Mouse (Mus musculus) forebrain, embryonic 10.5 days (tissue): ENCODE measurements around the gene Ifnlr1. TPM values are rescaled to one million over a fixed set of nuclear protein-coding genes. Genes with fewer than 3 reads are reported as not detected.
A peak's percentile ranks its signal among the peaks of the same experiment; 100 is the strongest.
"Not testable (repeated sequence)": the region's sequence is repeated elsewhere in the genome, so short reads cannot be mapped to it uniquely, and the experiment has no call there.

Experiments used
- DNase-seq: peaks from one replicate; pipeline ENCODE4 v3.0.0-alpha.2; 2017; ENCODE audit warnings: low spot score; ENCODE audit errors: extremely low spot score
- H3K27ac ChIP-seq: fragments of 300-500 bp; sonication (generic); 2 replicates; pipeline ENCODE4 v1.5.1; 2016; ENCODE audit warnings: mild to moderate bottlenecking
- H3K27me3 ChIP-seq: fragments of 300-500 bp; sonication (generic); 2 replicates; pipeline ENCODE4 v1.6.1; 2016; ENCODE audit warnings: mild to moderate bottlenecking; ENCODE audit not compliant: poor library complexity, severe bottlenecking
- H3K36me3 ChIP-seq: fragments of 300-500 bp; sonication (generic); replicated peaks from 2 replicates; pipeline ENCODE4 v1.6.1; 2016; ENCODE audit warnings: mild to moderate bottlenecking, moderate library complexity
- H3K4me1 ChIP-seq: fragments of 300-500 bp; sonication (generic); 2 replicates; pipeline ENCODE4 v1.6.1; 2016
- H3K4me3 ChIP-seq: fragments of 300-500 bp; sonication (generic); 2 replicates; pipeline ENCODE4 v1.5.1; 2016; ENCODE audit warnings: mild to moderate bottlenecking, moderate library complexity
- H3K9me3 ChIP-seq: fragments of 300-500 bp; sonication (generic); 2 replicates; pipeline ENCODE4 v1.6.1; 2016; ENCODE audit warnings: mild to moderate bottlenecking, moderate library complexity
- WGBS: fragments of 180-500 bp; shearing (Covaris S2); methylation state at CpG from one replicate; pipeline ENCODE4 v1.1.7; 2016; 5-methylcytosine and 5-hydroxymethylcytosine counted together
- polyA plus RNA-seq: library from polyadenylated mRNA; unstranded; fragments of >200 nt; fragmentation: Nextera tagmentation; extraction: Ambion mirVana; gene quantifications from 2 replicates; pipeline ENCODE4 v1.2.1, GENCODE M21; 2016

Gene Ifnlr1
- polyA plus RNA-seq, result 0.37 and 0.61 TPM in 2 replicates

DNA sequence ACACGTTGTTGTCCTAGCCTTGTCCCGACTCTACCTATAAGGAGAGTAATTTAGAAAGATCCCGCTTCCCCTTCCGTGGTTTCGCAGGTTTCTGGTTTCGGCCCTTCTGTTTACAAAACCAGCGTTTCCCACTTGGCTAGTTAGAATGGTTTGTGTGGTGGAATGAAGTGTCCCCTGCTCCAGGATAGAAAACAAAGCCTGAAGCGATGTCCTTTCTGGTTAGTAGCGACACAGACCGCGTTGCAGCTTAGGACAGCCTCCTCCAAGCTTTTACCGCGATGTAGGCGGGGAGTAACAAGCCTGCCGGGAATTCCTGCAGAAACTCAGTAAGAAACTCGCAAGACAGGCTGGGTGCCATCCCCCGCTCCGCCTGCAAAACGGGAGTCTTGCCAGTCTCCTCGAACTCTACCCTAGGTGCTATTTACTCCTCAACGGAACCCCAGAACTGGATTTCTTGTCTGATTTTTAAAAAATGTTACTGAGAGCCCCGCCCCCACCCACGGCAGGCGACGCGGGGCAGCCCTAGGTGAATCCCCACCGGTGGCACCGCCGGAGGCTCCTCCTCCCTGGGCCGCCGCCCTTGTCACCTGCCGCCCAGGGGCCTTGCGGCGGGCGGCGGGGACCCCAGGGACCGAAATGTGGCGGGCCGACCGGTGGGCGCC lies at the start of gene Ifnlr1:
Gene Ifnlr1, plus strand, starts transcription at position 382 of the 662 bp plus-strand sequence.
- H3K27me3 ChIP-seq, result peaks cover 65% of the 10 kb centered on the region
- DNase-seq, result peak; percentile 52
- H3K36me3 ChIP-seq, result no peaks in the 10 kb centered on the region
- under 1% methylated on average over 41 of the region's 41 CpGs for WGBS
- peak within 1 kb of the TSS; percentile 76 for H3K4me3 ChIP-seq
- peak within 1 kb of the TSS; percentile 81 for H3K27ac ChIP-seq
- no peaks in the 10 kb centered on the region for H3K9me3 ChIP-seq
- H3K4me1 ChIP-seq, result peaks cover 23% of the 10 kb centered on the region

DNA sequence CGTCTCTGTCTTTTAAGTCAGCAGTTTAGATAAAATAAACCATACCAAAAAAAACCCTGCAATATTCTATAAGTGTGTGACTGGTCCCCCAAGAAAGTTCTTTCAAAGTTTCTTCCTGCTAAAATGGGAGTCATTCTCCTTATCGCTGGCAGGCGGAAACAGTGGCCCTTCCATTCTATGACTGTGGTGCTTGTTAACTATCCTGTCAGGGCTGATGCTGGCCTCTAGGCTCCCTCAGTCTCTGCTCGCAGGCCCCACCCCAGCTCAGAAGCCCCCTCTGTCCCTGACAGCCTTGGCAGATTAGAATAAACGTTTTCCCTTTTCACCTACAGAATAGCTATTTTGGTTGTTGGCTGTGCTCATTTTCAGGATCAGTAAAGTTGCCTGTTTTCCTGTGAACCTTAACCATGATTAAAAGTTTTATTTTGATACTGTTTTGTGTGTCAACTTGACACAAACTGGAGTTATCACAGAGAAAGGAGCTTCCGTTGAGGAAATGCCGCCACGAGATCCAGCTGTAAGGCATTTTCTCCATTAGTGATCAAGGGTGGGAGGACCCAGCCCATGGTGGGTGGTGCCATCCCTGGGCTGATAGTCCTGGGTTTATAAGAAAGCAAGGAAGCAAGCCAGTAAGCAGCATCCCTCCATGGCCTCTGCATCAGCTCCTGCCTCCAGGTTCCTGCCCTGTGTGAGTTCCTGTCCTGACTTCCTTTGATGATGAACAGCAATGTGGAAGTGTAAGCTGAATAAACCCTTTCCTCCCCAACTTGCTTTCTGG lies 44.6 kb upstream of the Ifnlr1 start:
- 85% methylated on average over 8 of the region's 8 CpGs for WGBS
- peaks cover 16% of the 10 kb centered on the region for H3K4me1 ChIP-seq
- DNase-seq, H3K27me3 ChIP-seq, H3K27ac ChIP-seq, H3K4me3 ChIP-seq, H3K36me3 ChIP-seq, H3K9me3 ChIP-seq: not testable (repeated sequence)

DNA sequence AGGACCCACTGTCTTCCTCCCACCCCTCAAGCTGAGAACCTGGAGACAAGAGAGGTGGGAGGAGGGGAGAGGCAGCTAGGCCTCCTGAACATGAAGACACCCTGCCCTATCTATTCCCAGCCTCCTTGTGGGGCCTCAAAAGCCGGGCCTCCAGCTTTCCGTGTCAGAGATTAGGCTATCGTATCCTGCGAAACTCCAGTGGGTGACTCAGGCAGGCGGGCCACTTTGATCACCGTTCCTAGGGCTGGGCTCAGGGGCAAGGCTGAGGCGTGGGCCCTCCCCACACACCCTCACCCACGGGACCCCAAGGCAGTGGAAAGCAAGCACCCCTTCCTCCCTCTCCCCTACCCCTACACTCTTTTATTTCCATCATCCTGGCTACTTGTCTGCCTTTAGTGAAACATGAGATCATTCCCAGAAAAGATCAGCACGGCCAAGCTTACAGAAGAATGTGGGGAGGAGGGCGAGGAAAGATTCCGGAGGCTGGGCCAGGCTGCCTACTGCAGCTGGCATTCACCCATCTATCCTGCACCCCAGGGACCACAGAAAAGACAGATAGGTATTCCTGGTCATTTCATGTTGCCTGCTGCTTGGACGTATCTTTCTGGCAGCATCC lies 41.0 kb upstream of the Ifnlr1 start:
- no peaks in the 10 kb centered on the region for H3K36me3 ChIP-seq
- H3K9me3 ChIP-seq, result peaks cover 7% of the 10 kb centered on the region; the same call in 1 of the 2 replicates
- WGBS, result 81% methylated on average over 12 of the region's 12 CpGs
- no peak for DNase-seq
- peaks cover 16% of the 10 kb centered on the region for H3K4me1 ChIP-seq
- H3K4me3 ChIP-seq, result no peak overlapping the region
- no peaks in the 10 kb centered on the region for H3K27me3 ChIP-seq
- peak overlapping the region; percentile 22; the same call in 1 of the 2 replicates for H3K27ac ChIP-seq

DNA sequence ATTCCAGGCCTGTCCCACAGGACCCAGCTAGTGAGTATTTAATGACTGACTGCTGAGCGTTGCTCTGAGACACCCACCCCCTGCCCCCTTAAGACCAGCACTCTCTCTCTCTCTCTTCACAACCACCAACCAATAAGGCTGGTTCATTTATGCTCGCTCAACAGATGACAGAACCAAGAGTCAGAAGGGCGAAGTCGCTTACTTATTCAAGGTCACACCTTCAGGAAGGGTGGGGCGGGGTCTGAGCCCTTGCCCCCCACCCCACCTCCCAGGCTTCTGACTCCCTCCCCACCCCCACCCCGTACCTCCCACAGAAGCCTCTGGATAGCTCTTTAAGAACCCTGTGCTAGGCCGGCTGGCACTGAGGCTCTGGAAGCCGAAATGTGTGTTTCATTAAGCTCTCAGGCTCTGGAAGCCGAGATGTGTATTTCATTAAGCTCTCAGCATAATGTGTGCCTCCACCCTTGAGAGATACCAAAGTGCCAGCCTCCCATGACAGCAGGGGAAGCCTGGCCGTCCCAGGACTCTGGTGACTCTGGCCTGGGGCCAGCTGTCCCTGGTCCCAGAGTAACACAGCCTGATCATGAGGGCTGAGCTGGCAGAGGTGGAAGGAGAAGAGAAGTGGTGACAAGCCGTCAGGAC lies 33.0 kb upstream of the Ifnlr1 start:
- Histone ChIP-seq H3K27ac (peak overlapping the region; percentile 56), H3K9me3 (no peaks in the 10 kb centered on the region), H3K4me3 (no peak overlapping the region), H3K4me1 (peaks cover 41% of the 10 kb centered on the region), H3K36me3 (no peaks in the 10 kb centered on the region), H3K27me3 (peaks cover 19% of the 10 kb centered on the region)
- 52% methylated on average over 11 of the region's 11 CpGs for WGBS
- DNase-seq, result no peak

DNA sequence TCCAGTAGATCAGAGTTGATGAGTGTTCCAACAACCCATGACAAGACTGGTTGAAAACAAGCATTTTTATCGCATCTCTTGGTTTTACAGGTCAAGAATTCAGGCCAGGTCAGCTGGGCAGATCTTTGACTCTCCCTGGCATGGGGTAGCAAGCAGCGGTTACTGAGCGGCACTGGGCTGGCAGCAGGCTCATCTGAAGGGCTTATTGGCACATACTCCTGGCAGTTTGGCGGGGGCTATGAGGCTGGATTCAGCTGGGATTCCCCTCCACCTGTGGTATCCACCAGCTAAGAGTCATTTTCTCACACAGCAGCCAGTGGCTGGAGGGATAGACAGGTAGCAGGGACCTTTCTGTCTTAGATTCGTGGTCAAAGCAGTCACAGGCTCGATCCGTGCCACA lies 32.1 kb upstream of the Ifnlr1 start:
- Histone ChIP-seq H3K4me3 (no peak overlapping the region), H3K27ac (0 out of 2 replicates have a peak overlapping the region, but pooled peaks have one; percentile 56), H3K4me1 (peaks cover 41% of the 10 kb centered on the region), H3K27me3 (peaks cover 19% of the 10 kb centered on the region), H3K9me3 (no peaks in the 10 kb centered on the region), H3K36me3 (no peaks in the 10 kb centered on the region)
- no peak for DNase-seq
- 95% methylated on average over 7 of the region's 7 CpGs for WGBS

DNA sequence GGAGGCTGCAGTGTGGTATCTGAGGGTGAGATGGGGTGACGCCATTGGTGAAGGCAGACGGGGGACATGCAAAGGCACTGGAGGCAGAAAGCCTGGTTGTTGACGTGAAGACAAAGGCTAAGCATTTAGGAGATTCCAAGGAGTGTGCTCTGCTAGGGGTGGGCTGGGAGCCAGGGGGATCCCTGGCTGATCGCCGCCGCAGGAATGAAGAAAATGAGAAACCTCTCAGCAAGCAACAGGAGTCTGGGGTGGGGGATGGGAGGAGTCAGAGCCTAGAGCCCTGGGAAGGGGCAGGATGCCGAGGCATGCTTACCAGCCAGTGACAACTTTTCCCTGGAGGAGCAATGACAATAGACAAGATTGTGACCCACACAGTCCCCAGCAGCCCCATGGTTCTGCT lies 30.6 kb upstream of the Ifnlr1 start:
- no peaks in the 10 kb centered on the region for H3K36me3 ChIP-seq
- no peaks in the 10 kb centered on the region for H3K9me3 ChIP-seq
- H3K27me3 ChIP-seq, result peaks cover 19% of the 10 kb centered on the region
- DNase-seq, result no peak
- H3K4me3 ChIP-seq, result no peak overlapping the region
- peaks cover 41% of the 10 kb centered on the region for H3K4me1 ChIP-seq
- 35% methylated on average over 7 of the region's 7 CpGs for WGBS
- H3K27ac ChIP-seq, result peak overlapping the region; percentile 67

DNA sequence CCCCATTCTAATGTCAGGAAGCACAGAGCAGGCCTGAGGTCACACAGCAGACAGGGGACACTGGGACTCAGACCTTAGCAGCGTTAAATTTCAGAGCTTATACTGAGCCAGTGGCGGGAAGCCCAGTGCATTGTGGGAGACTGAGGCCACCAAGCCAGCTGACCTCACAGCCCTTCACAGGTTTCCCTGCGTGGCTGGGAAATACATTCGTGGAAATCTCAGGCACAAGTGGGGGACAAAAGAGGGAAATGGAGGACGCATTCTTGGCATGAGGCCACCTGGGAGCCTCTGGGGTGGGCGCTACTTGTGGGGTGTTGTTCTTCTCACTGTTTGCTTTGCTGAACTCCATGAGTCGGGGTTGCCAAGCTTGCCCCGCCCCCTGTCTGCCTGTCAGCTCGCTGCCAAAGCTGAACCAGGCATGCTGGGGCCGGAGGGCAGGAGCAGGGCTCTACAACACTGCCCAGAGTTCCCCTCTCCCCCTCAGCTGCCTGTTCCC lies 29.9 kb upstream of the Ifnlr1 start:
- H3K4me3 ChIP-seq, result no peak overlapping the region
- WGBS, result 46% methylated on average over 10 of the region's 10 CpGs
- no peaks in the 10 kb centered on the region for H3K9me3 ChIP-seq
- DNase-seq, result no peak
- H3K4me1 ChIP-seq, result peaks cover 39% of the 10 kb centered on the region
- H3K27me3 ChIP-seq, result peaks cover 19% of the 10 kb centered on the region
- H3K36me3 ChIP-seq, result no peaks in the 10 kb centered on the region
- peak overlapping the region; percentile 67 for H3K27ac ChIP-seq

DNA sequence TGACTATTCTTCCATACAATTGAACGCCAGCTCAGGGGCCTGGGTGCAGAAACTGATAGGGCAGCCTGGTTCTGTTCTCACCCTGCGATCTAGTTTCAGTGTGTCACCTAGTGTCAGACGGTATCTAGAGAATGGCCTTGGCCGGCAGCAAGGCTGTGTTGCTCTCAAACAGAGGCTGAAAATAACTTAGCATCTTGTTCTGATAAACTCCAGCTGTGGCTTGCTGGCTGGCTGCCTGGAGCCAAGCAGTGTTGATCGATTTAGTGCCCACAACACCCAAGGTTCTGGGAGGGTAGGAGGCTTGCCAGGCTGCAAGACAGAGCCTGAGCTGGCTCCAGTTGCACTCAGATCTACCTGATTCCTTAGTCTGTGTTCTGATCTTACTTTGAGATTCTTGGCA lies 27.6 kb upstream of the Ifnlr1 start:
- peaks cover 35% of the 10 kb centered on the region for H3K4me1 ChIP-seq
- 83% methylated on average over 5 of the region's 5 CpGs for WGBS
- no peak for DNase-seq
- peaks cover 19% of the 10 kb centered on the region for H3K27me3 ChIP-seq
- H3K36me3 ChIP-seq, result no peaks in the 10 kb centered on the region
- H3K9me3 ChIP-seq, result no peaks in the 10 kb centered on the region
- no peak overlapping the region for H3K4me3 ChIP-seq
- no peak overlapping the region for H3K27ac ChIP-seq

DNA sequence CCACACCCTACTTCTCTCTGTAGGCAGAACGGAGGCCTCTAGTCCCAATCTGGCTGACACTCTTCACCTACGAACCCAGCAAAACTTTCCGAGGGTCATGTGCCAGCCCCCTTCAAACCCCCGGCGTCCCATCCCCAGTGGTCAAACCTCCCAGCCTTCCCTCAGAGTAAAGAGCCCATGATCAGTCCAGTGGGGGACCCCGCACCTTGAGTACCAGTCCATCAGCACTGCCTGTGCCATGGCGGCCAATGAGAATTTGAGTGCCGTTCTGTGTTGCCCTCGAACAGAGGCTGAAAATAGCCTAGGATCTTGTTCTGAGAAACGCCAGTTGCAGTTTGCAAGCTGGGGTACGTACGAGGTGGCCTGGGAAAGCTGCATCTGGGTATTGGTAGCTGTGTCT lies 27.2 kb upstream of the Ifnlr1 start:
- H3K36me3 ChIP-seq, result no peaks in the 10 kb centered on the region
- 90% methylated on average over 12 of the region's 12 CpGs for WGBS
- no peaks in the 10 kb centered on the region for H3K9me3 ChIP-seq
- H3K27me3 ChIP-seq, result peaks cover 15% of the 10 kb centered on the region
- H3K4me3 ChIP-seq, result no peak overlapping the region
- H3K27ac ChIP-seq, result no peak overlapping the region
- H3K4me1 ChIP-seq, result peaks cover 31% of the 10 kb centered on the region
- DNase-seq, result no peak

DNA sequence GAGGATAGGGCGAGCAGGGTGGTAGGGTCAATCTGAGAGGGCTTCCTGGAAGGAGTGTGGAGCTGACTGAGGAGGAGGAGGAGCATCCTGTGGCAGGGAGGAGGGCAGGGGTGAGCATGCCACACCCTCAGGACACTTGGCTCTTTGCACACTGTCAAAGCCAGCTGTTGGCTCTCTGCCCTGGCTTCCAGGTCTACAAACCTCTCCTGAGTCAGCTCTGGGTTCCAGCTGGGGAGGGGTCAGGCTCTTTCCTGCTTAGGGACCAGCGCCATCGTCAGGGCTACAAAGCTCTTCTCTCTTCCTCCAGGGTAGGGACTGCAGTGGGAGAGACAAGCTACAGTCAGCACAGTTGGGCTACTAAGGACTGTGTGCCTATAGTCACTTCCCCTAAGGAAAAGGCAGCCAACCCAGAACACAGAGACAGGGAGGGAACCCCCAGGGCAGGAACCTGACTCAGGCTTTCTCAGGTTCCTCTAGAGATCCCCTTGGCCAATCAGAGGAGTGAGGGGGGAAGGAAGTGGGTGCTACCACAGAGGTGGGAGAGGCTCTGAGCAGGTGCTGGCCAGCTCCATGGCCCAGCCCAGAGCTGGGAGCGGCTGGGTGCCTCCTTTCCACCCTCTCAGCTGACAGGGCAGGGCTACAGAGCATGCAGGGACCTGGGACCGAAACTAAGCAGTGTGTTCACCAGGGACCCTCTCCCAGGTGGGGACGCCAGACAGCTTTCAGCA lies 24.8 kb upstream of the Ifnlr1 start:
- Histone ChIP-seq H3K27ac (peak overlapping the region; percentile 56), H3K27me3 (peaks cover under 1% of the 10 kb centered on the region; the same call in 1 of the 2 replicates), H3K4me3 (no peak overlapping the region), H3K9me3 (no peaks in the 10 kb centered on the region), H3K4me1 (peaks cover 15% of the 10 kb centered on the region), H3K36me3 (no peaks in the 10 kb centered on the region)
- 62% methylated on average over 6 of the region's 6 CpGs for WGBS
- no peak for DNase-seq

DNA sequence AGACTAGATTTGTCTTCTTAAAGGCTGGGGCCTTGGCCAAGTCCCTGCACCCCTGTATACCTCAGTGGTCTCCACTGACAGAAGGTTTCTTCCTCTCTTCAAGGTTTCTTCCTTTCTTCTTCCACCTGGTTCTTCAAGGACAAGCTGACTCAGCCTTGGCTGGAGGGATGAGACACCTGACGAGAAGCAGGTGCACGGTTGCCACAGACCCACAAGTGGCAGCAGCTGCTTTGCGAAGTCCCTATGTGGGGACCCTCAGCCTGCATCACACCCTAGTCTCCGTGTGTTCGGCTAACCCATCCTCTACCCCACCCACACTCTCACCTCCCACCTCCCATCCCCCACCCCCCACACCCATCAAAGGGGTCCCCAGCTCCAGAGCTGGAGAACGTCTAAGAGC lies 24.1 kb upstream of the Ifnlr1 start:
- no peak for DNase-seq
- H3K4me3 ChIP-seq, result no peak overlapping the region
- H3K9me3 ChIP-seq, result no peaks in the 10 kb centered on the region
- H3K4me1 ChIP-seq, result peaks cover 9% of the 10 kb centered on the region
- no peak overlapping the region for H3K27ac ChIP-seq
- H3K36me3 ChIP-seq, result no peaks in the 10 kb centered on the region
- WGBS, result 87% methylated on average over 6 of the region's 6 CpGs
- peaks cover 8% of the 10 kb centered on the region for H3K27me3 ChIP-seq

DNA sequence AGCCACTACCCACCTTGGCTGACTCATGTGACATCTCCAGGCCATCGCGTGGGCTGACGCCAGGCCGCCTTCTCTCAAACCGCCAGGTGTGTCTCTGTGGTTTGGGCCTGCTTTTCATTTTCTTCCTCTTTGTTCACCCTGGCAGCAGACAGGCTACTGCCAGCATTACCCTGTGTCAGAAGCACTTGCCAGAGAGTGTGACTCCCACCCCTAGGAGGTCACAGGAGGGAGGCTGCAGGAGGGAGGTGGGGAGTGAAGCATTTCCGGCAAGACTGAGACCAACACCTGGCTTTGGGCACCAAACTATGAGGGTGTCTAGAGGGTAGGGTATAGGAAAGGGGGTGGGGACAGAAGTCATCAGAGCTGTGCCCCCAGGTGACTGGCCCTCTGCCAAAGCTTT lies 21.4 kb upstream of the Ifnlr1 start:
- 88% methylated on average over 6 of the region's 6 CpGs for WGBS
- Histone ChIP-seq H3K36me3 (no peaks in the 10 kb centered on the region), H3K9me3 (no peaks in the 10 kb centered on the region), H3K27me3 (peaks cover 11% of the 10 kb centered on the region), H3K4me1 (peaks cover 14% of the 10 kb centered on the region), H3K4me3 (no peak overlapping the region), H3K27ac (no peak overlapping the region)
- no peak for DNase-seq
